Mouse (Mus musculus): Measurements from ENCODE around the gene Hip1r.

Gene Hip1r

GRCm38 (mm10) chr5:123973299-123974178, at the start of gene Hip1r:
TSS of gene Hip1r (plus strand) at chr5:123973628.
- peak; percentile 69 to 86 for DNase-seq (ENCODE audit: low spot score in 2 of 2)

GRCm38 (mm10) chr5:123927118-123927517, 46.3 kb upstream of the Hip1r start, which contains the start of gene Gm43518:
TSS of gene Gm43518 (plus strand) at chr5:123927418.
- no peak for DNase-seq (ENCODE audit: low spot score in 2 of 2)

GRCm38 (mm10) chr5:123930508-123930989, 42.9 kb upstream of the Hip1r start, which contains the start of gene Ccdc62:
TSS of gene Ccdc62 (plus strand) at chr5:123930679.
- peak; percentile 89 to 97 for DNase-seq (ENCODE audit: low spot score in 2 of 2)

- DNase-seq (ENCODE audit: low spot score in 2 of 2), result no peak
Measured at GRCm38 (mm10) chr5:123931131-123931530, 42.3 kb upstream of the Hip1r start.

- no peak for DNase-seq (ENCODE audit: low spot score in 2 of 2)
Measured at GRCm38 (mm10) chr5:123932927-123933326, 40.5 kb upstream of the Hip1r start.

- peak in 1 of 2 experiments; percentile 22 for DNase-seq (ENCODE audit: low spot score in 2 of 2)
Measured at GRCm38 (mm10) chr5:123933556-123933955, 39.9 kb upstream of the Hip1r start.

GRCm38 (mm10) chr5:123933957-123934591, 39.4 kb upstream of the Hip1r start:
- DNase-seq (ENCODE audit: low spot score in 2 of 2), result peak; percentile 18 to 60

- DNase-seq (ENCODE audit: low spot score in 2 of 2), result no peak
Measured at GRCm38 (mm10) chr5:123935931-123936330, 37.5 kb upstream of the Hip1r start.

- DNase-seq (ENCODE audit: low spot score in 2 of 2), result no peak
Measured at GRCm38 (mm10) chr5:123938479-123938878, 34.9 kb upstream of the Hip1r start.

GRCm38 (mm10) chr5:123946546-123946945, 26.9 kb upstream of the Hip1r start:
- DNase-seq (ENCODE audit: low spot score in 2 of 2), result no peak

GRCm38 (mm10) chr5:123947041-123947761, 26.2 kb upstream of the Hip1r start:
- DNase-seq (ENCODE audit: low spot score in 2 of 2), result no peak

- DNase-seq (ENCODE audit: low spot score in 2 of 2), result no peak
Measured at GRCm38 (mm10) chr5:123952365-123953045, 20.9 kb upstream of the Hip1r start.

- no peak for DNase-seq (ENCODE audit: low spot score in 2 of 2)
Measured at GRCm38 (mm10) chr5:123957213-123957612, 16.2 kb upstream of the Hip1r start.

GRCm38 (mm10) chr5:123959018-123959417, 14.4 kb upstream of the Hip1r start:
- no peak for DNase-seq (ENCODE audit: low spot score in 2 of 2)

- no peak for DNase-seq (ENCODE audit: low spot score in 2 of 2)
Measured at GRCm38 (mm10) chr5:123960129-123960528, 13.3 kb upstream of the Hip1r start.

- no peak for DNase-seq (ENCODE audit: low spot score in 2 of 2)
Measured at GRCm38 (mm10) chr5:123961046-123961445, 12.4 kb upstream of the Hip1r start.

GRCm38 (mm10) chr5:123964208-123964607, 9.2 kb upstream of the Hip1r start:
- no peak for DNase-seq (ENCODE audit: low spot score in 2 of 2)

- DNase-seq (ENCODE audit: low spot score in 2 of 2), result no peak
Measured at GRCm38 (mm10) chr5:123966759-123967158, 6.7 kb upstream of the Hip1r start.

GRCm38 (mm10) chr5:123968468-123968867, 5.0 kb upstream of the Hip1r start:
- no peak for DNase-seq (ENCODE audit: low spot score in 2 of 2)

GRCm38 (mm10) chr5:123969216-123969615, 4.2 kb upstream of the Hip1r start:
- DNase-seq (ENCODE audit: low spot score in 2 of 2), result no peak

- no peak for DNase-seq (ENCODE audit: low spot score in 2 of 2)
Measured at GRCm38 (mm10) chr5:123970576-123970975, 2.9 kb upstream of the Hip1r start.

Measured in spleen, postnatal 10 days (tissue).